Mouse (Mus musculus) heart, embryonic 14.5 days (tissue): ENCODE measurements around the gene Syt7. TPM values are rescaled to one million over a fixed set of nuclear protein-coding genes. Genes with fewer than 3 reads are reported as not detected.

Experiments
- ATAC-seq: fragments of 200-750 bp; cut with Nextera tagmentation; 2 replicates; pipeline ENCODE4 v1.8.0; 2017; ENCODE audit warnings: low read depth, moderate TSS enrichment; ENCODE audit not compliant: insufficient number of reproducible peaks, insufficient read depth, low FRiP score
- H3K27ac ChIP-seq, 2 experiments: fragments of 200-500 bp in 1 of 2; fragments of 300-500 bp in 1 of 2; sonication (generic) in 1 of 2; replicated peaks in 1 of 2; 2 replicates each; pipeline ENCODE4 v1.5.1; 2012 to 2014; ENCODE audit warnings: low read depth in 2 of 2, low read length in 2 of 2, control low read depth in 1 of 2, mild to moderate bottlenecking in 1 of 2, mixed read lengths in 1 of 2; ENCODE audit not compliant: control insufficient read depth in 1 of 2, insufficient read depth in 1 of 2
- H3K27me3 ChIP-seq: fragments of 300-500 bp; sonication (generic); 2 replicates; pipeline ENCODE4 v1.6.1; 2014; ENCODE audit warnings: mild to moderate bottlenecking, low read length, control low read depth; ENCODE audit not compliant: control insufficient read depth, insufficient read depth
- H3K36me3 ChIP-seq: fragments of 300-500 bp; sonication (generic); 2 replicates; pipeline ENCODE4 v1.6.1; 2014; ENCODE audit warnings: mild to moderate bottlenecking, control low read depth, low read length, mixed read lengths; ENCODE audit not compliant: control insufficient read depth, insufficient read depth
- H3K4me1 ChIP-seq, 2 experiments: fragments of 200-500 bp in 1 of 2; fragments of 300-500 bp in 1 of 2; sonication (generic) in 1 of 2; 2 replicates each; pipeline ENCODE4 v1.6.1; 2012 to 2014; ENCODE audit warnings: low read length in 2 of 2, control low read depth in 1 of 2, mixed read lengths in 1 of 2; ENCODE audit not compliant: control insufficient read depth in 2 of 2, insufficient read depth in 2 of 2
- H3K4me2 ChIP-seq: fragments of 300-500 bp; sonication (generic); 2 replicates; pipeline ENCODE4 v1.6.1; 2014; ENCODE audit warnings: mild to moderate bottlenecking, low read length
- H3K4me3 ChIP-seq, 2 experiments: fragments of 200-500 bp in 1 of 2; fragments of 300-500 bp in 1 of 2; sonication (generic) in 1 of 2; 2 replicates each; pipeline ENCODE4 v1.5.1; 2012 to 2014; ENCODE audit warnings: low read length in 2 of 2, mild to moderate bottlenecking in 2 of 2, control low read depth in 1 of 2, low read depth in 1 of 2, moderate library complexity in 1 of 2; ENCODE audit not compliant: control insufficient read depth in 1 of 2, insufficient read depth in 1 of 2
- H3K9ac ChIP-seq: fragments of 300-500 bp; sonication (generic); 2 replicates; pipeline ENCODE4 v1.6.1; 2014; ENCODE audit warnings: mild to moderate bottlenecking, low read length
- H3K9me3 ChIP-seq: fragments of 300-500 bp; sonication (generic); 2 replicates; pipeline ENCODE4 v1.6.1; 2016; ENCODE audit warnings: low read length, control low read depth; ENCODE audit not compliant: control insufficient read depth
- WGBS: fragments of 180-500 bp; shearing (Covaris S2); extraction: QIAGEN DNeasy Blood & Tissue Kit; methylation state at CpG from one replicate; pipeline ENCODE4 v1.1.7; 2014; 5-methylcytosine and 5-hydroxymethylcytosine counted together
- polyA plus RNA-seq: library from polyadenylated mRNA; unstranded; fragments of >200 nt; fragmentation: Nextera tagmentation; extraction: Ambion mirVana; gene quantifications from 2 replicates; pipeline ENCODE4 v1.2.1, GENCODE M21; 2014

Gene Syt7
- polyA plus RNA-seq, 1 experiment from 2014 or later, result 0.92 TPM

DNA sequence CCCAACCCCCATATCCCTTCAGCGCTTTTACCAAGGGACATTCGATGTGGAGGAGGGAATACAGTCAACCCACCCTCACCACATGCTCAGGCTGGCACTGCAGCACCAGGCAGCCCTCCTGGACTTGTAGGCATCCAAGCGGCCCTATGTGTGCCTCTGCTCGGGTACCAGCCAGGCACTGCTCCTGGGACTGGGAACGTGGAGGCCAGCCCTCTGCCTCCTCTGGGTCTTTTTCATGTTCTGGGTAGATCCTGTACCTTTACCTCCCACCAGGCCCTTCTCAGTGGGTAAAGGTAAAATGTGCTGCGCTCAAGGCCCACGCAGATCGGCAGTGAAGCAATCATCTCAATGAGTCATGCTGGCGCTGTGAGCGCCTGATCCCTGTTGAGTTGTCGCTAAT is 71.0 kb downstream of the Syt7 start:
- no peak overlapping the region for H3K9ac ChIP-seq
- no peak overlapping the region for H3K4me2 ChIP-seq
- peaks cover 95% of the 10 kb centered on the region for H3K27me3 ChIP-seq
- ATAC-seq, result no peak
- 41% methylated on average over 11 of the region's 11 CpGs for WGBS
- H3K4me3 ChIP-seq, result no peak overlapping the region
- no peaks in the 10 kb centered on the region for H3K9me3 ChIP-seq
- no peaks in the 10 kb centered on the region for H3K36me3 ChIP-seq
- H3K27ac ChIP-seq, result no peak overlapping the region
- peaks cover 9 to 20% of the 10 kb centered on the region in 2 experiments for H3K4me1 ChIP-seq

DNA sequence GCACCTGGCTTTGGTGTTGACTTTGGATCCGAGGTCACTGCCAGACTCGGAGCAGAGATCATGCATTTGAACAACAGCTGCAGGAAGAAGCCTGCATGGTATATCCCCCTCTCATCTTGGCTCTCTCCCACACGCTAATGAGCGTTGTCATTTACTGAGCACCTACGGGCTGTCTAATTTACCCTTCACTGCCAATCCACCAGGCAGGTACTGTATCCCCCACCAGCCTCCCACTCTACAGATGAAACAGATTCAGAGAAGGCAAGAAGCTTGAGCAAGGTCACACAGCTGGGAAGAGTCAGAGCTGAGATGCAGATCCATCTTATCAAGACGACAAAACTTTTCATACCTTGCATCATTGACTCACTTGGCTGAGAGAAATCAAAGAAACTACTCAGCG is 72.7 kb downstream of the Syt7 start:
- Histone ChIP-seq H3K9ac (no peak overlapping the region), H3K4me3 (no peak overlapping the region), H3K4me1 (peaks cover 6 to 16% of the 10 kb centered on the region in 2 experiments), H3K9me3 (no peaks in the 10 kb centered on the region), H3K27ac (no peak overlapping the region), H3K27me3 (peaks cover 90% of the 10 kb centered on the region), H3K36me3 (no peaks in the 10 kb centered on the region), H3K4me2 (no peak overlapping the region)
- WGBS, result 41% methylated on average over 7 of the region's 7 CpGs
- ATAC-seq, result no peak

- ATAC-seq, result no peak
- no peak overlapping the region for H3K4me2 ChIP-seq
- no peak overlapping the region for H3K9ac ChIP-seq
- H3K27me3 ChIP-seq, result peaks cover 74% of the 10 kb centered on the region
- WGBS, result 45% methylated on average over 4 of the region's 4 CpGs
- no peak overlapping the region for H3K4me3 ChIP-seq
- H3K9me3 ChIP-seq, result no peaks in the 10 kb centered on the region
- no peaks in the 10 kb centered on the region for H3K4me1 ChIP-seq
- H3K36me3 ChIP-seq, result no peaks in the 10 kb centered on the region
- H3K27ac ChIP-seq, result no peak overlapping the region
Measured at GRCm38 (mm10) chr19:10464427-10464826, 75.5 kb downstream of the Syt7 start.

DNA sequence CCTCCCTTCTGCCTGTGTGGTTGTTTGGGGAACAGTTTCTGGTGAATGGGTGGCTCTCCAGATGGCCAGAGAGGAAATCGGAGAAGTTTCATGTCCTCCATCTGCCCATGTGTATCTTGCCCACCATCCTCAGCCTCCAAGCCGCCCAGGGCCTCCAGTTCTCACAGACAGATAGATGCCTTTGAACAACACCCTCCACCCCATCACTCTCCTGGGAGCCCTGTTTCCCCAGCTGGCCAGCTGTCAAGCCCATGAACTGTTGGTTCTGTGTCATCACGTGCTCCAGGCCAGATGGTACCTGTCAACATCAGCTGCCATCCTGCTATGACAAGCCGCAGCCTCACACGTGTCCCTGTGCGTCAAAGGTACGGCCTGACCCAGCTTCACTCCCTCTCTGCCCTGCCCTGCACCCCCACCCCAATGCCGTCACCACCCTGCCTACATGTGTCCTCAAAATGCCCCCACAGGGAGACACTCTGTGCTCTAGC is 80.3 kb downstream of the Syt7 start:
- 28% methylated on average over 8 of the region's 8 CpGs for WGBS
- Histone ChIP-seq H3K27ac (no peak overlapping the region), H3K27me3 (peaks cover 40% of the 10 kb centered on the region), H3K36me3 (no peaks in the 10 kb centered on the region), H3K4me2 (no peak overlapping the region), H3K9me3 (no peaks in the 10 kb centered on the region), H3K9ac (no peak overlapping the region), H3K4me1 (peaks cover 0 to 2% of the 10 kb centered on the region in 2 experiments; a peak in 1 of 4 replicates), H3K4me3 (no peak overlapping the region)
- ATAC-seq, result no peak

DNA sequence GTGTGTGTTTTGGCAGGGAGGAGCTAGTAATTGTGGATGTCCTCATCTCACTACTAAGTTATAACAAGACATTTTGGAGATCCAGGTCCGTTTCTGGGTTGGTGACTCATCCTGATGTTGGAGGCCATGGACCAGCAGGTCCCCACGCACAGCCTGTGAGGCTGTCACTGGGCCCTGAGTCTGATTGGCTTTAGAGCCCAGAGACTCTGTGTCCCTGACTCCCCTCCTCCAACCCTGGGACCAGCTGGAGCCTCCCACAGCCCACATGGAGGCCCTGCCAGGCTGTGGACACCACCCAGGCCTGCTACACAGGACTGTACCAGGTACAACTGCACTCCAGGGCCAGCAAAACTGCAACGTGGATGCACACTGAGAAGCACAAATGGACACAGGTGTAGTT is 84.1 kb downstream of the Syt7 start:
- no peak overlapping the region for H3K27ac ChIP-seq
- WGBS, result 56% methylated on average over 3 of the region's 3 CpGs
- no peaks in the 10 kb centered on the region for H3K36me3 ChIP-seq
- peaks cover 40% of the 10 kb centered on the region for H3K27me3 ChIP-seq
- ATAC-seq, result no peak
- H3K4me2 ChIP-seq, result no peak overlapping the region
- no peak overlapping the region for H3K4me3 ChIP-seq
- no peaks in the 10 kb centered on the region for H3K9me3 ChIP-seq
- H3K9ac ChIP-seq, result no peak overlapping the region
- peaks cover 0 to 2% of the 10 kb centered on the region in 2 experiments; a peak in 1 of 4 replicates for H3K4me1 ChIP-seq

DNA sequence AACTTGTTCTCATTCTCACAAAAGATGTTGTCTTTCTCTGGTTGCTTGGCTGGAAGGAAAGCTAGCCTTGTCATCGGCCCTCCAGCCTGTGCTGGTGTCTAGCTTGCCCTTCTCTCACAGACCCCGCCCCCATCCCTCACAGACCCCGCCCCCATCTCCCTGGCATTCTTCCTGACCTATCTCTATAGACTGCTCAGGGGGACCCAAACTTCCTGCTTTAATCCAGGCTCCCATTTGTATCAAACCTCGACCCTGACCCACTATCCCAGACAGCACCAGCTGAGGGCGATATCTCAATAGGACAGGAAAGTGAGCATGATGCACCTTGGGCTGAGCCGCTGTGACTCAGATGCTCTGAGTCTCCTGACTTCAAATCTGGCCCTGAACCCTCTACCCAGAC is 84.9 kb downstream of the Syt7 start:
- peaks cover 46% of the 10 kb centered on the region for H3K27me3 ChIP-seq
- H3K4me2 ChIP-seq, result no peak overlapping the region
- no peak overlapping the region for H3K27ac ChIP-seq
- 28% methylated on average over 6 of the region's 6 CpGs for WGBS
- H3K36me3 ChIP-seq, result no peaks in the 10 kb centered on the region
- H3K4me3 ChIP-seq, result no peak overlapping the region
- H3K9ac ChIP-seq, result no peak overlapping the region
- ATAC-seq, result no peak
- H3K9me3 ChIP-seq, result no peaks in the 10 kb centered on the region
- peaks cover 0 to 2% of the 10 kb centered on the region in 2 experiments; a peak in 1 of 4 replicates for H3K4me1 ChIP-seq

DNA sequence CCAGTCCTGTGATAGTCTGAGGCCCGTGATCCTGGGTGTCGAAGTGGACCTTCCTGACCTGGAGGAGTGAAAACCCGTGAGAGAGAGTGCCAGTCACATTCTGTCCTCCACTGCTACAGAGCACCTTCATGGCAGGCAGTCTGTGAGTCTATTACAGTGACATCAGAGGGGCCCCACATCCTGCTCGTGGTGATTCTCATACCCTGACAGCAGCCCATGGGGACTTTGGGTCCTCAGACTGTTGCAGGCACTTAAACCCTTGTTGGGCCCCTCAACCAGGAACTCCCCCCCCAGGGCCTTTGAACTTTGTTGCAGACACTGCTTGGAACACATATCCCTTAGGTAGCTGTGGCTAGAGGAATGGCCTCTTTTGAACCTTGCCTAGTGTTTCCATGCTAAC is 90.7 kb downstream of the Syt7 start:
- 49% methylated on average over 4 of the region's 4 CpGs for WGBS
- no peak overlapping the region for H3K9ac ChIP-seq
- H3K36me3 ChIP-seq, result no peaks in the 10 kb centered on the region
- H3K4me1 ChIP-seq, result peaks cover 4 to 10% of the 10 kb centered on the region in 2 experiments; a peak in 2 of 4 replicates
- H3K27me3 ChIP-seq, result peaks cover 60% of the 10 kb centered on the region
- no peak for ATAC-seq
- no peak overlapping the region for H3K27ac ChIP-seq
- no peak overlapping the region for H3K4me2 ChIP-seq
- H3K4me3 ChIP-seq, result no peak overlapping the region
- H3K9me3 ChIP-seq, result no peaks in the 10 kb centered on the region

- ATAC-seq, result no peak
- H3K9ac ChIP-seq, result no peak within 1 kb of the TSS
- H3K27me3 ChIP-seq, result peaks cover 61% of the 10 kb centered on the region
Measured at GRCm38 (mm10) chr19:10482703-10483102, 93.8 kb downstream of the Syt7 start, which contains the start of gene Ppp1r32. Gene Ppp1r32 (minus strand): TSS chr19:10482928.

More at GRCm38 (mm10) chr19:10482703-10483102, 93.8 kb downstream of the Syt7 start, which contains the start of gene Ppp1r32:
- Histone ChIP-seq H3K4me2 (no peak within 1 kb of the TSS), H3K4me3 (no peak within 1 kb of the TSS), H3K4me1 (peaks cover 4 to 10% of the 10 kb centered on the region in 2 experiments; a peak in 2 of 4 replicates), H3K9me3 (no peaks in the 10 kb centered on the region), H3K27ac (no peak within 1 kb of the TSS), H3K36me3 (no peaks in the 10 kb centered on the region)
- WGBS, result 12% methylated on average over 6 of the region's 6 CpGs
